Mouse (Mus musculus): ENCODE measurements around the gene Trex1.

DNA sequence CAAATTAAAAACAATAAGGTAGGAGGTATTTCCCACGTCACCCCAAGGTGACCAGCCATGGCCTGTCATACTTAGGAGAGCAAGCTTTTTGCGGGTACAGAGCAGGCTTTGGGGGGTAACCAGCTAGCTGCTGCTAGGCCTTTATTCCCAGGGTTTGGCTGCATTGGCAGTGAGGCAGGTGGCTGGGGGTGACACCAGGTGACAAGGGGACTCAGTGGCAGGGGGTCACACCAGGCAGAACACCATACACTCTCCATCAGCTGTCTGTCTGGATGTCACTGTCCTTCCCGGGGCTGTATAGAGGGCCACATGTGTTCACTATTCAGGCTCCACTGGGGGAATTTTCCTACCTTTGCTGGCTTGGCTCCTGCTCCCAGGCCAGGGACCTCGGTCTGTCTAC is 2.6 kb downstream of the Trex1 start:
- TF ChIP-seq GATA1 (IDR thresholded peaks at IDR 0.05; ENCODE audit: borderline replicate concordance, low read length) (no peak), FLI1 (IDR thresholded peaks at IDR 0.05; ENCODE audit: low read length) (no peak)
